ENCODE assay signal across 22 mouse cellular contexts in the genomic region with DNA sequence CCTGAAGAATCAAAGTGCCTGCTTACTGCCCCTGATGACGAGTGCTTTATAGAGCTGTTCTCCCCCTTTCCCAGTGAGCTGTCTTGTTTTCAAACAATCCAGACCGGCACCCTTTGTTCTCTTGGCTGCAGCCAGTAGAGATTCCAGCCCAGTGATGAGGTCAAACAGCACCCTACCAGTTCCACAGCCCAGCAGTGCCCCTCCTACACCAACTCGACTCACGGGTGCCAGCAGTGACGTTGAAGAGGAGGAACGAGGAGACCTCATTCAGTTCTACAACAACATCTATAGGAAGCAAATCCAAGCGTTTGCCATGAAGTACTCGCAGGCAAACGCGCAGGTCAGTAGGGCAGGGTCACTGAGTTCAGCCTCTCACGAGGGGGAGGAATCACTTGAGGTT. TPM values are rescaled to one million over a fixed set of nuclear protein-coding genes. Genes with fewer than 3 reads are reported as not detected.
DNase-seq lines count a peak whose midpoint lies in the region; ATAC-seq and TF ChIP-seq lines count a peak whose summit lies in the region.
"Had no signal": no experiment of that assay in that cellular context is flagged by ENCODE, and none has a peak within 500 bp of the region (broad histone marks: within the 10 kb centered on the region; RNA-seq: fewer than 3 reads in every experiment).

No protein-coding gene starts in this region.

- WGBS in kidney, adult 2 months = 35% methylated on average over 11 of the region's 11 CpGs
- 44% methylated on average over 11 of the region's 11 CpGs for WGBS in kidney, embryonic 15.5 days
- WGBS in stomach, postnatal 0 days = 52% methylated on average over 11 of the region's 11 CpGs

- H3K27ac ChIP-seq in kidney, adult 2 months (ENCODE audit: insufficient read depth, low read depth, low read length) = peak overlapping the region; percentile 34; the same call in 1 of the 2 replicates
- no peak overlapping the region for H3K27ac ChIP-seq in kidney, embryonic 15.5 days
- no peak overlapping the region for H3K27ac ChIP-seq in stomach, postnatal 0 days (replicated peaks)
- H3K27ac ChIP-seq: forebrain, embryonic 13.5 days; hindbrain, embryonic 10.5 days; intestine, embryonic 15.5 days; left cerebral cortex, adult 2 months; liver, embryonic 14.5 days; macrophage; neural tube, embryonic 13.5 days had no signal

- TF ChIP-seq EP300 in stomach, postnatal 0 days (optimal IDR thresholded peaks at IDR 0.05) = no peak

- intact Hi-C loops in gastrocnemius, postnatal 36 days (cut with DNase I) = no loop called here

- TF ChIP-seq POLR2A in kidney, adult 2 months (IDR thresholded peaks at IDR 0.05; ENCODE audit: low read depth, low read length) = no peak

- H3K36me3 ChIP-seq in kidney, adult 2 months (ENCODE audit: control insufficient read depth, insufficient read depth, low read length) = peaks cover 12% of the 10 kb centered on the region
- peaks cover 86% of the 10 kb centered on the region for H3K36me3 ChIP-seq in kidney, embryonic 15.5 days
- peaks cover 9% of the 10 kb centered on the region; the same call in 1 of the 2 replicates for H3K36me3 ChIP-seq in stomach, postnatal 0 days (ENCODE audit: control insufficient read depth, insufficient read depth, low read length)

- peaks cover 13% of the 10 kb centered on the region for H3K4me1 ChIP-seq in kidney, adult 2 months (ENCODE audit: control insufficient read depth, insufficient read depth, low read length)
- H3K4me1 ChIP-seq in kidney, embryonic 15.5 days = no peaks in the 10 kb centered on the region
- no peaks in the 10 kb centered on the region for H3K4me1 ChIP-seq in stomach, postnatal 0 days (replicated peaks; ENCODE audit: control insufficient read depth, insufficient read depth)
- H3K4me1 ChIP-seq: forebrain, embryonic 13.5 days; hindbrain, embryonic 10.5 days; intestine, embryonic 15.5 days; neural tube, embryonic 13.5 days had no signal

- H3K4me2 ChIP-seq in kidney, embryonic 15.5 days = no peak overlapping the region
- no peak overlapping the region for H3K4me2 ChIP-seq in stomach, postnatal 0 days (replicated peaks; ENCODE audit: low read depth)
- H3K4me2 ChIP-seq: forebrain, embryonic 13.5 days; heart, embryonic 12.5 days; intestine, embryonic 15.5 days; neural tube, embryonic 13.5 days had no signal

- DNase-seq in kidney, adult 2 months = peak; percentile 43
- DNase-seq in brain, adult 2 months (ENCODE audit: low read depth, low spot score) = peak; percentile 82
- DNase-seq in kidney, adult 9 months = peak; percentile 36
- no peak for DNase-seq in stomach, postnatal 0 days (ENCODE audit: low spot score)
- no peak for DNase-seq in urinary bladder, adult 2 months (ENCODE audit: low spot score)
- no peak for DNase-seq in gastrocnemius, postnatal 36 days
- DNase-seq: adrenal gland, adult 8-10 months; cerebellum, adult 8-10 months; cerebellum, postnatal 36 days; embryo, embryonic 11 days; heart, postnatal 10 days had no signal

- H3K4me3 ChIP-seq in kidney, adult 2 months (ENCODE audit: insufficient read depth, low read depth, low read length) = no peak overlapping the region
- no peak overlapping the region for H3K4me3 ChIP-seq in kidney, embryonic 15.5 days (replicated peaks)
- H3K4me3 ChIP-seq in stomach, postnatal 0 days (ENCODE audit: low read depth, low read length) = no peak overlapping the region
- H3K4me3 ChIP-seq: forebrain, embryonic 13.5 days; heart, embryonic 12.5 days; hindbrain, embryonic 10.5 days; intestine, embryonic 15.5 days; left cerebral cortex, adult 2 months; myocyte; neural tube, embryonic 13.5 days had no signal

- H3K9ac ChIP-seq in kidney, embryonic 15.5 days = no peak overlapping the region
- no peak overlapping the region for H3K9ac ChIP-seq in stomach, postnatal 0 days (ENCODE audit: low read length)
- H3K9ac ChIP-seq: forebrain, embryonic 13.5 days; heart, embryonic 12.5 days; intestine, embryonic 15.5 days; liver, embryonic 14.5 days; neural tube, embryonic 13.5 days had no signal

- H3K9me3 ChIP-seq in kidney, embryonic 15.5 days (replicated peaks) = no peaks in the 10 kb centered on the region
- no peaks in the 10 kb centered on the region for H3K9me3 ChIP-seq in stomach, postnatal 0 days (ENCODE audit: control insufficient read depth, low read length)
- H3K9me3 ChIP-seq: forebrain, embryonic 13.5 days; heart, embryonic 12.5 days; hindbrain, embryonic 10.5 days; intestine, embryonic 15.5 days; neural tube, embryonic 13.5 days had no signal

- H3K27me3 ChIP-seq in kidney, adult 2 months (replicated peaks; ENCODE audit: control insufficient read depth, insufficient read depth, low read length) = no peaks in the 10 kb centered on the region
- no peaks in the 10 kb centered on the region for H3K27me3 ChIP-seq in kidney, embryonic 15.5 days
- H3K27me3 ChIP-seq in stomach, postnatal 0 days (ENCODE audit: control insufficient read depth, insufficient read depth, low read length) = no peaks in the 10 kb centered on the region
- H3K27me3 ChIP-seq: forebrain, embryonic 13.5 days; heart, embryonic 12.5 days; intestine, embryonic 15.5 days; neural tube, embryonic 13.5 days had no signal

- no peak for ATAC-seq in kidney, embryonic 15.5 days (replicated peaks; ENCODE audit: low FRiP score)
- ATAC-seq in stomach, postnatal 0 days (ENCODE audit: low FRiP score, low TSS enrichment) = peak; percentile 44; the same call in 1 of the 2 replicates
- ATAC-seq: forebrain, embryonic 13.5 days; midbrain, embryonic 16.5 days had no signal

- TF ChIP-seq CTCF in kidney, adult 2 months (conservative IDR thresholded peaks at IDR 0.05; ENCODE audit: insufficient read depth, insufficient read length, low read depth, low read length) = no peak
- no peak for TF ChIP-seq CTCF in stomach, postnatal 0 days (IDR thresholded peaks at IDR 0.05; ENCODE audit: low read depth)

RNA-seq across cellular contexts. Expression of a gene that starts 45.1 kb away (rescaled TPM):
- polyA plus RNA-seq in kidney, adult 2 months (2012; rRNA removed) = 38.1 and 38.6 TPM in 2 replicates
- polyA plus RNA-seq in kidney, embryonic 15.5 days (2015; fragmentation: Nextera tagmentation; extraction: Ambion mirVana) = 17.9 and 18.5 TPM in 2 replicates
- polyA plus RNA-seq in stomach, postnatal 0 days (2015; fragmentation: Nextera tagmentation; extraction: Ambion mirVana) = 6.5 and 7.3 TPM in 2 replicates
- polyA plus RNA-seq in urinary bladder, adult 2 months (2012; rRNA removed) = 29.3 and 33.2 TPM in 2 replicates
- total RNA-seq in gastrocnemius, postnatal 36 days (2021) = 10 to 100 TPM; 27.0 to 43.9 TPM

Comparison
In these comparisons a context has a peak if more than half of its experiments do, and no peak if none do; other contexts are left out.
1. DNase-seq: peak in kidney, adult 2 months (single experiment), brain, adult 2 months (single experiment) and kidney, adult 9 months (single experiment); none in stomach, postnatal 0 days (single experiment), urinary bladder, adult 2 months (single experiment) and gastrocnemius, postnatal 36 days (0 of 2).